Mouse (Mus musculus): ENCODE measurements around the gene Smpd1.

Gene Smpd1

DNA sequence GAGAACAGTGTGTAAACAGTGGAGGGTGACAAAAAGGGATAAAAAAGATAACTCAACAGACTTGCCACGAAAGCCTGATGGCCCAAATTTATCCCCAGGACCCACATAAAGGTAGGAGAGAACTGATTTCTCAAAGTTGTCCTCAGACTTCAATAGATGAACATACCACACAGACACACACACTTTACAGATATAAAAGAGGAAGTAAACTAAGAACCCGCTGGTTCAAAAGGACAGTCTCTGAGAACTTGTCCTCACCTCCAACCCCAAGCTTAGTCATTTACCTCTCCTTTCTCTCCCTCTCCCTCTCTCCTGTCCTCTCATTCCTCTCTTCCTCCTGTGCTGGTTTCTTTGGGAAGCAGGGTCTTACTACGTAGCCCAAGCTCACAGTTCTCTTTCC lies 8.2 kb downstream of the Smpd1 start:
- DNase-seq (ENCODE audit: low spot score in 2 of 2) = no peak

DNA sequence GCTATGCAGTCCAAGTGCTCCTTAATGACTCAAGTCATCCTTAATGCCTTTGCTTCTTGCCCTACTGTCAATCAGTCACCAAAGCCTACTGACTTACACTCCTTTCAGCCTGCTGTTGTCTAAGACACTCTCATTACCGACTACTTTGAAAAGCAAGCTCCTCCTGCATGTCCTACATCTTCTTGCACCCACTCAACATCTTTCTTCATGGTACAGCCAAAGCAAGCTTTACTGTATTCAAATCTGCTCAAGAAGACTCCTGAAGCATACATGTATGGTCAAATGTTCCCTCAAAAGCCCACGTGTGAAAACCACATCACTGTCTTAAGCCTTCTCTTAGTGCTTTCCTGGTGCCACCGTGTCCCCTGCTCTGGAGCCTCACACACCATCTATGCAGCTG lies 9.2 kb downstream of the Smpd1 start:
- no peak for DNase-seq (ENCODE audit: low spot score in 2 of 2)

DNA sequence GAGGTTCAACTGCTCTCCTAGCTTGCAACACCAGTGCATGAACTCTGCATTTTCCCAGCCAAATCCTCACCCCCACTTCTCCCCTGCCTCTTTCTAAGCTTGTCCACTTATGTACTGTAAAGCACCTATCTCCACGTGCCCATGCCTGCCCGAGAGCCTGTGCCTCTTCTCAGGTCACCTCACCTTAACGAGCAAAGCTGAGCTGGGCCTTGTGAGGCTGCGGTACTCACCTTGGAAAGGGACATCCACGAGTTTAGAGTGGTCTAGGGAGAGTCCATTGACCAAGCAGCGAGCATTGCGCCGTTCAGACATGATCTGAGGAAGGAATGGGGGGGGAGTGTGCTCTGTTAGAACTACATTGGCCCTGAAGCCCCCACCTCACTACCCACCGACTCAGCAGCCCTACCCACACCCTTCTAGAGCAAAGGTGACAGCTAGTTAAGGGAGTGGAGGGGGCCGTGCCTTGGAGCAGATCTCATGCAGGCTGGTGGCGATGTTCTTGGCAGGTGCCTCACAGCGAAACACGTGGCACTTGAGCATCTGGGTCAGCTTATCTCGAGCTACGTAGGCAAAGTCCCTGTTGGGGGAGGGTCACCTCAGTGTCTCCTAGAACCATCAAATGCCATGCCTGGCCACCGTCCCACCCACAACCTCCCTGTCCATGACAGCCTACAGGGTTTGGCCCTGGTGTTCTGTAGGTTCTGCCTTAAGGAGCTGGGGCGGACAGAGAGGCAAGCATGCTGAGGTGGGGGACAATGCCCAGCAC lies 11.1 kb downstream of the Smpd1 start:
- DNase-seq (ENCODE audit: low spot score in 2 of 2) = no peak

DNA sequence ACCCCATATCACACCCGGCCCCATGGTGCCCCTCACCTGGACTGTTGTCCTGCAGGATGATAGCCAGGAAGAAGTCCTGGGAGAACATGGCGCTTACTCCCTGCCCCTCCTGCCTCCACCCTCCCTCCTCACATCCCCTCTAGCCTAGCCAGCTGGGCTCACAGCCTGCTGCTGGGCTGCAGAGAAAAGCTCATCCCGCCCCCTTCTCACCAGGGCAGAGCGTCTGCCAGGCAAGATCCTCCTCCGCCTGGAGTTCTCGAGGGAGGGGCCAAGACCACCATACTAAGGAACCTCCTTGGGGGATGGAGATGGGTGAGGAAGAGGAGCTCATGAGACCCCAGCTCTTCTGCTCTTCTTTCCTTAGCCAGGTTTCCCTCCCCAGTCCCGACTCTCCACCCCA lies 14.4 kb downstream of the Smpd1 start:
- no peak for DNase-seq (ENCODE audit: low spot score in 2 of 2)

DNA sequence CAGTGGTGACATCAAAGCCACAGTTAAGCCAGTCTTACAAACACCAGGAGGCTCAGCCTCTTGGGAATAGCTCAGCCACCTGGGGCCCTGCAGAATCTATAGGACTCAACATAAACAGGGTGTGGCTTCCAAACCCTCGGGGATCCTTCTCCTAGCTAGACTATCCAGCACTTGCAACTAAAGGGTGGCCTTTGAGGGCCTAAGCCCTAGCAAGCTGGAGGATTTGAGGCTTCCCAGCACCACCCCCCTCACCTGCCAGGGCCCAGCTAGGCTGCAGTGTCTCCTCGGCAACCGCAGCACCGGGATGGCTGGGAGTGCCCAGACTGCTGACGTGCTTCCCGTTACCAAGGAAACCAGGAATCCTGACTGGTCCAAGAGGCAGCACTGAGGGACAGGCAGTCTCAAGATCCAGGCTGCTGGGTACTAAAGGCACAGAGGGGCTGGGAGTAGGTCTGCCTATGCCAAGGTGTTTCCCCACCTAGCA lies 14.9 kb downstream of the Smpd1 start:
- DNase-seq (ENCODE audit: low spot score in 2 of 2) = peak; percentile 60 to 74

DNA sequence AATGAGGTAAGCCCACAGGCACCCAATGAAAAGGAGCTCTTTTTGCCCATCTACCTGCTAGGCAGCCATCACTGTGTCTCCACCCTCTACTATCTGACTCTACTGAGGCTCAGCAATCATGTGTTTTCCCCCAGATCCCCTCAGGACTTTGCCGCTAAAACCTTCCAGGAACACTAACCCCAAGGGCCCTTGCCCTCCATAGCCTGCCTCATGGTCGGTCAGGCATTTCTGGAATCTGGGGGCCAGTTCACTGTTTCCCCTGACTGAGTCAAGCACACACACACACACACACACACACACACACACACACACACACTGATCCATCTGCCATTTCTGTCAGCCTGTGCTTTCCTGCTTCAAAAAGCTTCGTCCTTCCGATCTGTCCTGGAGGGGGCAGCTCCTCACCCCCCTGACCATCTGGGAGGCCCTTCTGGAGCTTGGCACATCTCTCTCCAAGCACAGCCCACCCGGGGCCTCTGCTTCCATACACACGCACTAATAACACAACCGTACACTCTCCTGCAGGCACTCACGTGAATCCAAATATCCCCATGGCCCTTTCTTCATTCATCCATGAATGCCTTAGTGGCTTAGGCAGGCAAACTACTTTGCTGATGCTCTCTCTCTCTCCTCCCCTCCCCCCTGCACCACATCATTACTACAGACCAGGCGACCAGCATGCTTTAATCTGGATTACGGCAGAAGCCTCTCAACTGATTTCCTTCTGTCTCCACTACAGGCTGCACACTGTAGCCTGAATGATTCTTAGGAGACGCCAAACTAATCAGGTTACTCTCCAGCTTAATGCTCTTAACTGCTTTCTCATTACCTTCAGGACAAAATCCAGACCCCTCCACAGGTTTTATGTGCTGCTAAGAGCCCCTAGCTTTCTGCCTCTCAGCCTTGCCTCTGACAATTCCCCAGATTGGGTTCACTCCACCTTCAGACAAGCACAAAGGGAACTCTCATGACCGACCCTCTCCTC lies 15.6 kb downstream of the Smpd1 start:
- DNase-seq (ENCODE audit: low spot score in 2 of 2) = no peak

DNA sequence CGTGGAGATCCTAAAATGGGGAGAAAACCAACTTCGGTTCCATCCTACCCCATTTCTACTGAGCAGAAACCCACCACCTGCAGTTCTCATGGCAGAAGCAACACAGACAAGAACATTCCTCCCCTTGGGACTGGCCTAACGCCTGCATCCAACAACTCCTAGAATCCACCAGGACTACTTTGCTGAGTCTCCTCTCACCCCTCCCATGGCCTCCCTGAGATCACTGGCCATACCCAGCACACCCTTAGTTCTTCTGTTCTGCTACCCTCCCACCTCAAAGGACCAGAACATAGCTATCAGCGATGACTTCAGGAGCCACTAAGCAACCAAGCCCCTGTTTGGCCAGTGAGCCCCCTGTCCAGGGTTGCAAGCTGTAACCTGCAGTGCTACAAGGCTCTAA lies 16.6 kb downstream of the Smpd1 start:
- no peak for DNase-seq (ENCODE audit: low spot score in 2 of 2)

DNA sequence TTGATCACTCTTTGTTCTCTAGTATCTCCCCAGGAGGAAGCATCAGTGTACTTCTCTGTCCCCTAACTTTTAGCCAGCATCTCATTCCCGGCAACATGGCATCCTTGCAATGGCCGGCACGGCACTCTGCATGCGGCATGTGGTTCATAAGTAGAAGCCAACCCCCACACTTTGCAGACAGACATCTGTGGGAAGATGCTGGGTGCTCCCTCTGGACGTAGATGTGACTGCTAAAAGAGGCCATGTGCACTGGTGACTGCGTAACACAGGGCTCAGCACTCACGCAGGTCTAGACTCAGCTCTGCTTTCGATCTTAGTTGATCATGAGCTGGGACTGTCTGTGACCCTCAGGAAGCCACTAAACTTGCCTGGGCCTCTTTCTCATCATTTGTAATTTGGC lies 18.8 kb downstream of the Smpd1 start:
- DNase-seq (ENCODE audit: low spot score in 2 of 2) = no peak

DNA sequence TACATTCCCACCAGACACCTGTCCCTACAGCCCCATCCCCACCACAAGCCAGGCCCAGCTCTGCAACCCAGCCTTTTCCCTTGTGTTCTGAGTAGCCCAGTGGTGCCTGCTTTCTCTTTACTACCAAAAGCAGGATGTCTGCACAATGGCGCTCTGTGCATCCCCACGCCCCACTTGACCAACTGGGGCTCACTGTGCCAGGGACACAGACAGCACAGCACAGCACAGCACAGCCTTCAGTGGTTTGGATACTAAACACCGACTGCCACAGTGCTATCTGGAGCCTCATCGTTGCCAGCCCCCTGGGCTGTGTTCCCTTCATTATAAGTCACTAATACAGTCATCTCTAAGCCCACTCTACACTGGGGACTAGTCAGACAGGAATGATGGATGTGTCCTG lies 20.4 kb downstream of the Smpd1 start:
- no peak for DNase-seq (ENCODE audit: low spot score in 2 of 2)

DNA sequence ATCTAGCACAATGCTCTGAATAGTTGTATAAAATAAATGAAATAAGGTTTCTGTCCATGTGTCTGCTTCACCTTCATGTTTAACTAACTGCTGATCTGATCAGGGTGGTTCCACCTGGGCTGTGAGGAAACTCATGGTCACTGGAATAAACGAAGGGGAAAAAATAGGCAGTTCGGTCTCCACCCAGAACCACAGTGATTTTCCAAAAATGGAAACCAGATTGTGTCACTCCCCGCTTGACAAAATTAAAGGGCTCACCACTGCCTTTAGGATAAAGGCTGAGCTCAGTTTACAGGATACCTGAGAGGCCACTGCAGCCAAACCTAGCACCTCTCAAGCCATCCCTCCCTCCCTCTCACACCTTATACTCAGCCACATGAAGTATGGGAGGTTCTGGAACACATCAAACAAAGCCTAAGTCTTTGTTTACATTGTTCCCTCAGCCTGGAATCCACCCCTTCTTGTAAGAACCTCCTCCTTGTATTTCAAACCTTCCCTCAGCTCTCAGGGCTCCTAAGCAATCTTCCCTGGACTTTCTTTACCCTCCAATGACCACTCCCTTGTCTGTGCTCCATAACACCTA lies 22.1 kb downstream of the Smpd1 start:
- DNase-seq (ENCODE audit: low spot score in 2 of 2) = no peak

DNA sequence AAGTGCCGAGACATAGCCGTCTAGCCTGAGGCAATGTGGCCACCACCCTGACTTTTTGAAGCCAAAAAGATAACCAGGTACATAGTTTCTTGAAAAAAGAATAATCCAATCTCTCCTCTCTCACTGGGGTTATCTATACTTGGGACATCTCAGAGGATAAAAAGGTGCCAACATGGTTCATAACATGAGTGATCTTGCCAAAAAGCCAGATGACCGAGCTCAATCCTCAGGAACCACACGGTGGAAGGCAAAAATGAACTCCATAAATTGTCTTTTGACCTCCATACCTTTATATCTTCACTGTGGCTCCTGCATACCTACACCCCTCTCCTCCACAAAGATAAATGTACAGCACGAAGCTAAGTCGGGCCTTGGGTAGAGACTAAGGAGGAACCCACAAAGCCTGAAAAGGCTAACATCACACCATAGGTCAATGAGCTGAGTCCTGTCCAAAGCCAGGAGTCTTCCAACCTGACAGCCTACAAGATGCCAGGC lies 23.3 kb downstream of the Smpd1 start:
- DNase-seq (ENCODE audit: low spot score in 2 of 2) = no peak

DNA sequence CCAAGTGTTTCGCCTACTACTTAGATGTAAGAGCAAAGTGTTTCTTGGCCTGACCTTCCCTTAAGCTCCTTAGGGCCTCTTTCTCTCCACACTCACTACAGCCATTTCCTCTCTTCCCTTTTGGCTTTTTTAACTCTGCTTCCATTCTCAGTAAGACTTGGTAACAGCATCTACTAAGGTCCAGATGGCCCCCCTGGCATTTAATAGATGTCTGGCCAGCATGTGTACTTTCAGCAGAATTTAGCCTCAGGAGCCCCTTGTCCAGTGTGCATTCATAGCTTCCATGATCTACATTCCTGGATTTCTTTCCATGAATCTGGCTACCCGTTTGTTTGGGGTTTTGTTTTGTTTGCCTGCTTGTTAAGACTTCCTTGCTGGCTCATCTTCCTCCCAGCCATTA lies 24.3 kb downstream of the Smpd1 start:
- DNase-seq (ENCODE audit: low spot score in 2 of 2) = no peak

DNA sequence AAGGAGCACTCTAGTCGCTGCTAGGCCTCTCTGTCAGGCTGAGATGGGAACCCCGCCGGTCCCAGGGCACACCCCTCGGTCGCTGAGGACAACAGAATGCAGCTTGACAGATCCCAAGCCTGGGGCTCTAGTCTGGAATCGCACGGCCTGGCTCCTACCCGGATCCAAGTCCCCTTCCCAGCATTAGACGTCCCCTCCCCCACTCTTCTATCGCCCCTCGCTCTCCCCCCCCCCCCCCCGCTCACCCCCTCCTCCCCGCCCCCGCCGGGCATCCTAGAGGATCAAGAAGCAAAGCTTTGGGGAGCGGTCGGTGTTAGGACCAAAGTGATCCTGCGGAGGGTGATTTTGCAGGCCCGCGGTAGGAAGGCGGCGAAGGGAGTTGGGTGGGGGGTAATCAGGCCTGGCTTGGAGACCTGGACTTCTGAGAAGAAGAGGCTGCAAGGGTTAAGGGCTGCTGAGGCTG lies 26.5 kb downstream of the Smpd1 start:
- DNase-seq (ENCODE audit: low spot score in 2 of 2) = no peak

DNA sequence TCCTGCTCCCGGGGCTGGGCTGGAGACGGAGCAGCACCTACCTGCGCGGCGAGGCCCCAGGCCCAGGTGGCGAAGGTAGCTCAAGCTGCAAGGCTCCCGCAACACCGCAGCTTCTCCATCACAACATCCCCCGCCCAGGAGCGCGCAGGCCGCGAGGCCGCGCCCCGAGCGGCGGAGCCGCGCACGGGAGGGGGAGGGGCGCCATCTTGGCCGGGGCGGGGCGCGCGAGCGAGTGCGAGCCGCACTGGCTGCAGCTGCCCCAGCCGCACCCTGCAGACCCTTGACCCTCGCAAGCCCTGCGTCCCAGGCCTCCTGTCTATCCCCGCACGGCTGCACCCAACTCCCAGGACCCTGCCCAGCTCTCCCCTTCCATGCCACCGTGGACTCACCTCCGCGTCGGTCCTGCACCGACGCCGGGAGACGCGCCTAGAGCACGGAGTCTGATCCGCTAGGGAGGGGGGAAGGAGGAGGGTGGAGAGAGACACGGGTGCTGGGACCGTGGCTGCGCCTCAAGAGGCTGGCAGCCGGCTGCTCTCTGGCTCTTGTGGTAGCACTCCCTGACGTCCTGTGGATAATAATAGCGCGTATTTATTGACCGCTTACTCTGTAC lies 27.0 kb downstream of the Smpd1 start, which contains the start of gene Apbb1:
Apbb1 (minus strand) TSS at position 560 of the 610 bp plus-strand sequence.
- peak; percentile 67 to 69 for DNase-seq (ENCODE audit: low spot score in 2 of 2)

DNA sequence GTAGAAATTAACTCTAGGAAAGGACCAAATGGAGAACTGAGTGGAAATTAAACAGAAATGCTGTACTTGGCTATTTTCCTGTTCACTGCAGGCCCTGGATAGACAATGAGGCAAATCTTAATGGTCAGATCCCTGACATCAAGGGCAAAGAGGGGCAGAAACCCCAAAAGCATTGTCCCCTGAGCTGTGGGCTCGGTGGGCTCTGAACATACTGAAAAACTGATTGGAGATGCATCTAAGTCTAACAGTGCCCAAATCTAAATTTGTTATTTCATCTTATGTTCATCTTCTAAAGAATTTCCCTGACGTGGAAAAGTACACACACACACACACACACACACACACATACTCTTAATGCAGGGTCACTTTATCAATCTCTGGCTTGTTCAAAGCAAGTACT lies 27.8 kb downstream of the Smpd1 start:
- DNase-seq (ENCODE audit: low spot score in 2 of 2) = no peak

DNA sequence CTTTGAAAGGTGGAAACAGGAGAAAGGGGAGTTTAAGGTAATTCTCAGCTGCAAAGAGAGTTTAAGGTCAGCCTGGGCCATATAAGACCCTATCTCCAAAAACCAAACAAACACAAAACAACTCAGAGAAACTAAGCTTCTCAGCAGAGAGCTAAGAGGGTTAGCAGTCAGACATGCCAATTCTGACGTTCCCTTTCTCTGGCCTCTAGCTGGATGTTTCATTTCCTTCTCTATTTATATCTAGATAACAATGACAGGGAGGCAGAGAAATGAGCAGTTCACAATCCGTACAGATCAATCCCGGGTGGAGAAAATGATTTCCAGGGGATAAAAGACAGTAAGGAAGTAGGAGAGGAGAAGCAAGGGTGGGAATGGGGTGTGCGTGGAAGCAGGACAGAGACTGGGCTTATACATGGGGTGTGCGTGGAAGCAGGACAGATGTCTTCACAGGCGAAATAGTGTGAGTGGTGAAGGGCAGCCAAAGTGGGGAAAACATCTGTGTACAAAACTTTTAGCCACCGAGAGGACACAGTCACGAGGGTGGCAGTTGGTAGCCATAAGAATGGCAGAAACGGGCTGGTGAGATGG lies 34.3 kb downstream of the Smpd1 start:
- no peak for DNase-seq (ENCODE audit: low spot score in 2 of 2)

DNA sequence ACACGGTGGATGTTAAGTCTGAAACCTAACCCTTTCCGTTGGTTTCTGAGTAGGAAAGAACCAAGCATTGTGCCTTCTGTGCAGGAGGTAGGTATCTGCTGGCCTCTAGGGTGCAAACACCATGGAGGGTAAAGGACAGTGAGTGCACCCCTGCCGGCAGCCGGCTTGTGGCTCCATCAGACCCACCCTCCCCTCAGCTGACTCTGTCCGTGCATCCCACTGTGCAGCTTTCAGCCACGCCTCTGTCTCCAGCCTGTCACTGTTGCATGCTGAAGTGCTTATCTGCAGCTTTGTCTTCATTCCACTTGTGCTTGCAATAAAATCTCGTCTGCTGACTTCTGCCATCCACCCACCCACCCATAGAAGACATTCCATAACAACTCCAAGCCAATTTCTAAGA lies 35.9 kb downstream of the Smpd1 start:
- DNase-seq (ENCODE audit: low spot score in 2 of 2) = no peak

DNA sequence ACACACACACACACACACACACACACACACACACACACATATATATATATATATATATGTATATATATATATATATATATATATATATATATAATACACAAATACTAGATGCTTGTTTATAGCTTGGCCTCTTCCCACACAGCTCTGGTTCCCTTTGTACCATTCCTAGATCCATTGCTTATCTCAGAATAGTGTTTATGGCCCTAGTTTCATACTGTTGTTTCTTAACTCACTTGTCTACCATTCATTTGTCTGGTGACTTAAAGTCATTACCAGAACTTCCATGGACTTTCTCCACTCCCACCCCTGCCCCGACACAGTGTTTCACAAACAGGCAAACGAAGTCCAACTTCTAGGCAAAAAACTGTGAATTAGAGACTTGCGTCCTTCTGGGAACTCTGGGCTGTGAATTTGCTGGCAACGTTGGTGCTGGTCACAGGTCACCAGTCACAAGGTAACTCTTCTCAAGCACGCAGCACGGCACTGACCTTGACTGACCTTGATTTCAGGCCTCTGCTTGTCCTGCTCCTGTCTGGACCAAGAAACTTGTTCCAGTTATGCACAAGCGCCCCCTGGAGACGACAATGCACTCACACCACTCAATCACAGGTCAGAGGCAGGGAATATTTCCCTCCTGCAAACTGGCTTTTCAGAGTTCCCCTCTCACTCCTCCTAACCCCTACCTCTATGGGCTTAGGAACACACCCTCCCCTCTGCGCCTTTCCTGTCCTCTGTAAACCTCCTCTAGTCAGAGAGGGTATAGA lies 48.9 kb downstream of the Smpd1 start:
- peak; percentile 52 to 53 for DNase-seq (ENCODE audit: low spot score in 2 of 2)
